Mouse (Mus musculus) myocyte (in vitro differentiated cells): ENCODE data around the gene Hist1h3a.

ENCODE experiments used
- CEBPB ChIP-seq: IDR thresholded peaks from 2 replicates; pipeline ENCODE4 v1.6.1; 2011; ENCODE audit warnings: mild to moderate bottlenecking, moderate library complexity; ENCODE audit not compliant: poor library complexity, insufficient read depth, severe bottlenecking
- E2F4 ChIP-seq: IDR thresholded peaks from one replicate; pipeline ENCODE4 v1.6.1; 2011; ENCODE audit warnings: mild to moderate bottlenecking, control low read depth, moderate library complexity; ENCODE audit not compliant: insufficient read depth
- MAX ChIP-seq: IDR thresholded peaks from one replicate; pipeline ENCODE4 v1.6.1; 2011; ENCODE audit warnings: low read depth, mild to moderate bottlenecking, control low read depth
- POLR2A ChIP-seq: IDR thresholded peaks from one replicate; pipeline ENCODE4 v1.6.1; 2011; ENCODE audit warnings: low read depth, mild to moderate bottlenecking, control low read depth, moderate library complexity; ENCODE audit not compliant: insufficient read length
- POLR2AphosphoS2 ChIP-seq: IDR thresholded peaks from one replicate; pipeline ENCODE4 v1.6.1; 2011; ENCODE audit warnings: low read depth, control low read depth; ENCODE audit not compliant: insufficient read length
- SRF ChIP-seq: IDR thresholded peaks from one replicate; pipeline ENCODE4 v1.6.1; 2011; ENCODE audit warnings: low read depth; ENCODE audit not compliant: control insufficient read depth, insufficient read length
- TCF12 ChIP-seq: IDR thresholded peaks from one replicate; pipeline ENCODE4 v1.6.1; 2011; ENCODE audit warnings: mild to moderate bottlenecking, control low read depth; ENCODE audit not compliant: poor library complexity, insufficient read depth, severe bottlenecking
- USF1 ChIP-seq: IDR thresholded peaks from one replicate; pipeline ENCODE4 v1.6.1; 2011; ENCODE audit warnings: low read depth, mild to moderate bottlenecking, control low read depth, moderate library complexity

DNA sequence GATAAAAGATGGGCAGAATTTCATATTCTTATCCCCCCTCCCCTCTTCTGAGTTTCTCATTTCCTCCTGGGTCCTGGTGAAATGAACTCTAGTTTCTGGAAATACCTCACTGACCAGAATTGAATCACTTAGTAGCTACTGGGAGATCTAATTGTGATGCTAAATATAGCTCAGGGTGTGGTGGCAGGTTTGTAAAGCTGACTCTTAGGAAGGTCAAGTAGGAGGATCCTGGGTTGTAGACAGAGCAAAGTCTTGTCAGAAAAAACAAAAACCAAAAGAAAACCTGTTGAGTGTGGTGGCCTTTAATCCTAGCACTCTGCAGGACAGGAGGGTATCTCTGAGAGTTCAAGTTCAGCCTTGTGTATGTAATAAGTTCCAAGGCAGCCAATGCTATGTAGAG is 20.2 kb downstream of the Hist1h3a start:
- TF ChIP-seq POLR2A (no peak), TCF12 (no peak), MAX (no peak), POLR2AphosphoS2 (no peak), E2F4 (no peak), CEBPB (no peak), SRF (no peak), USF1 (no peak)
